ENCODE assay signal across 17 mouse cellular contexts in genomic region chr5:124934558-124934957, GRCm38 (mm10).
DNase-seq lines count a peak whose midpoint lies in the region; ATAC-seq lines count a peak whose summit lies in the region.
"Had no signal": no experiment of that assay in that cellular context is flagged by ENCODE, and none has a peak within 500 bp of the region (broad histone marks: within the 10 kb centered on the region; RNA-seq: fewer than 3 reads in every experiment).

No protein-coding gene starts in this region.

- no peaks in the 10 kb centered on the region for H3K27me3 ChIP-seq in limb, embryonic 15.5 days
- no peaks in the 10 kb centered on the region for H3K27me3 ChIP-seq in limb, embryonic 10.5 days (ENCODE audit: low read depth, poor library complexity, severe bottlenecking)
- no peaks in the 10 kb centered on the region for H3K27me3 ChIP-seq in embryonic facial prominence, embryonic 10.5 days (replicated peaks; ENCODE audit: low read depth, poor library complexity, severe bottlenecking)
- H3K27me3 ChIP-seq in liver, embryonic 12.5 days (replicated peaks), result no peaks in the 10 kb centered on the region
- H3K27me3 ChIP-seq: intestine, embryonic 15.5 days; liver, embryonic 13.5 days had no signal

- no peak overlapping the region for H3K4me2 ChIP-seq in limb, embryonic 15.5 days
- no peak overlapping the region for H3K4me2 ChIP-seq in liver, embryonic 12.5 days
- H3K4me2 ChIP-seq: intestine, embryonic 15.5 days; liver, embryonic 13.5 days had no signal

- H3K4me1 ChIP-seq in limb, embryonic 15.5 days, result peaks cover 29% of the 10 kb centered on the region
- peaks cover 11% of the 10 kb centered on the region for H3K4me1 ChIP-seq in limb, embryonic 10.5 days
- peaks cover 23% of the 10 kb centered on the region for H3K4me1 ChIP-seq in embryonic facial prominence, embryonic 10.5 days
- H3K4me1 ChIP-seq in liver, embryonic 12.5 days, result no peaks in the 10 kb centered on the region
- H3K4me1 ChIP-seq: intestine, embryonic 15.5 days; liver, embryonic 13.5 days had no signal

- WGBS in limb, embryonic 15.5 days, result 49% methylated on average over 7 of the region's 7 CpGs
- WGBS in limb, embryonic 10.5 days, result 83% methylated on average over 7 of the region's 7 CpGs
- 75% methylated on average over 7 of the region's 7 CpGs for WGBS in embryonic facial prominence, embryonic 10.5 days
- 67% methylated on average over 7 of the region's 7 CpGs for WGBS in liver, embryonic 12.5 days (ENCODE audit: insufficient replicate concordance)

- ATAC-seq in limb, embryonic 15.5 days (ENCODE audit: insufficient number of reproducible peaks, low FRiP score, low TSS enrichment, low read depth), result no peak
- ATAC-seq in liver, embryonic 12.5 days, result no peak
- ATAC-seq: activated CD4-positive, CD25-positive, alpha-beta regulatory T cell, adult 4 months; forebrain, embryonic 16.5 days; intestine, embryonic 15.5 days had no signal

- H3K4me3 ChIP-seq in limb, embryonic 15.5 days, result no peak overlapping the region
- H3K4me3 ChIP-seq in limb, embryonic 10.5 days, result no peak overlapping the region
- H3K4me3 ChIP-seq in embryonic facial prominence, embryonic 10.5 days, result no peak overlapping the region
- H3K4me3 ChIP-seq in liver, embryonic 12.5 days, result no peak overlapping the region
- H3K4me3 ChIP-seq: intestine, embryonic 15.5 days; liver, embryonic 13.5 days; megakaryocyte, embryonic 14.5 days had no signal

- H3K9me3 ChIP-seq in limb, embryonic 15.5 days, result no peaks in the 10 kb centered on the region
- no peaks in the 10 kb centered on the region for H3K9me3 ChIP-seq in limb, embryonic 10.5 days (replicated peaks)
- peaks cover under 1% of the 10 kb centered on the region; the same call in 1 of the 2 replicates for H3K9me3 ChIP-seq in embryonic facial prominence, embryonic 10.5 days
- peaks cover 3% of the 10 kb centered on the region; the same call in 1 of the 2 replicates for H3K9me3 ChIP-seq in liver, embryonic 12.5 days (replicated peaks)
- H3K9me3 ChIP-seq: intestine, embryonic 15.5 days; liver, embryonic 13.5 days had no signal

- H3K9ac ChIP-seq in limb, embryonic 15.5 days, result no peak overlapping the region
- H3K9ac ChIP-seq in liver, embryonic 12.5 days, result no peak overlapping the region
- H3K9ac ChIP-seq: intestine, embryonic 15.5 days; liver, embryonic 13.5 days had no signal

- DNase-seq in frontal cortex, postnatal 36 days (ENCODE audit: low spot score in 2 of 2), result peak; percentile 43 to 58
- no peak for DNase-seq in frontal cortex, postnatal 14 days (ENCODE audit: low spot score in 2 of 2)
- no peak for DNase-seq in limb, embryonic 10.5 days (ENCODE audit: low spot score)
- no peak for DNase-seq in embryonic facial prominence, embryonic 10.5 days (ENCODE audit: low spot score)
- DNase-seq in right cerebral cortex, postnatal 14 days, result peak; percentile 47
- no peak for DNase-seq in adrenal gland, postnatal 14 days
- DNase-seq: cerebellum, adult 11 months; gastrocnemius, postnatal 36 days; kidney, postnatal 14 days; liver, embryonic 13.5 days; lung, postnatal 10 days had no signal

- H3K27ac ChIP-seq in limb, embryonic 15.5 days, result 0 out of 2 replicates have a peak overlapping the region, but pooled peaks have one; percentile 40
- no peak overlapping the region for H3K27ac ChIP-seq in limb, embryonic 10.5 days
- H3K27ac ChIP-seq in embryonic facial prominence, embryonic 10.5 days (replicated peaks), result peak overlapping the region; percentile 19; the same call in 1 of the 2 replicates
- H3K27ac ChIP-seq in liver, embryonic 12.5 days, result no peak overlapping the region
- H3K27ac ChIP-seq: intestine, embryonic 15.5 days; liver, embryonic 13.5 days had no signal

- H3K36me3 ChIP-seq in limb, embryonic 15.5 days, result no peaks in the 10 kb centered on the region
- no peaks in the 10 kb centered on the region for H3K36me3 ChIP-seq in limb, embryonic 10.5 days
- H3K36me3 ChIP-seq in embryonic facial prominence, embryonic 10.5 days (replicated peaks), result no peaks in the 10 kb centered on the region
- H3K36me3 ChIP-seq in liver, embryonic 12.5 days, result no peaks in the 10 kb centered on the region
- H3K36me3 ChIP-seq: intestine, embryonic 15.5 days; liver, embryonic 13.5 days had no signal

Comparison
In these comparisons a context has a peak if more than half of its experiments do, and no peak if none do; other contexts are left out.
1. DNase-seq: peak in frontal cortex, postnatal 36 days (2 of 2) and right cerebral cortex, postnatal 14 days (single experiment); none in frontal cortex, postnatal 14 days (0 of 2), limb, embryonic 10.5 days (single experiment), embryonic facial prominence, embryonic 10.5 days (single experiment) and adrenal gland, postnatal 14 days (single experiment).
2. H3K27ac ChIP-seq: peak in limb, embryonic 15.5 days (single experiment) and embryonic facial prominence, embryonic 10.5 days (single experiment); none in limb, embryonic 10.5 days (single experiment) and liver, embryonic 12.5 days (single experiment).